Mouse (Mus musculus) forelimb bud, embryonic 11.5 days (tissue): ENCODE measurements around the gene Zic1.

Experiments used
- DNase-seq: peaks from one replicate; pipeline ENCODE4 v3.0.0-alpha.2; 2012; ENCODE audit warnings: low read depth, low spot score

Zic1 gene

GRCm38 (mm10) chr9:91384693-91385560 is 19.3 kb upstream of the Zic1 start:
- no peak for DNase-seq

- no peak for DNase-seq
Measured at GRCm38 (mm10) chr9:91384136-91384500, 18.5 kb upstream of the Zic1 start.

- DNase-seq, result no peak
Measured at GRCm38 (mm10) chr9:91383441-91384135, 18.0 kb upstream of the Zic1 start.

- DNase-seq, result no peak
Measured at GRCm38 (mm10) chr9:91382471-91383255, 17.1 kb upstream of the Zic1 start.

GRCm38 (mm10) chr9:91382111-91382379 is 16.4 kb upstream of the Zic1 start:
- no peak for DNase-seq

- no peak for DNase-seq
Measured at GRCm38 (mm10) chr9:91381284-91382110, 15.9 kb upstream of the Zic1 start.

- DNase-seq, result no peak
Measured at GRCm38 (mm10) chr9:91380458-91380914, 14.9 kb upstream of the Zic1 start.

GRCm38 (mm10) chr9:91379781-91380457 is 14.3 kb upstream of the Zic1 start:
- DNase-seq, result no peak

- DNase-seq, result no peak
Measured at GRCm38 (mm10) chr9:91379300-91379635, 13.7 kb upstream of the Zic1 start.

- DNase-seq, result no peak
Measured at GRCm38 (mm10) chr9:91378411-91379299, 13.0 kb upstream of the Zic1 start.

- DNase-seq, result no peak
Measured at GRCm38 (mm10) chr9:91377873-91378150, 12.2 kb upstream of the Zic1 start.

GRCm38 (mm10) chr9:91377036-91377872 is 11.6 kb upstream of the Zic1 start:
- DNase-seq, result no peak

- no peak for DNase-seq
Measured at GRCm38 (mm10) chr9:91374665-91375064, 9.1 kb upstream of the Zic1 start.

- no peak for DNase-seq
Measured at GRCm38 (mm10) chr9:91373811-91374575, 8.4 kb upstream of the Zic1 start.

- no peak for DNase-seq
Measured at GRCm38 (mm10) chr9:91371608-91372007, 6.0 kb upstream of the Zic1 start.

GRCm38 (mm10) chr9:91371011-91371410 is 5.4 kb upstream of the Zic1 start:
- no peak for DNase-seq

- no peak for DNase-seq
Measured at GRCm38 (mm10) chr9:91370191-91370708, 4.6 kb upstream of the Zic1 start.

- DNase-seq, result no peak
Measured at GRCm38 (mm10) chr9:91369293-91369991, 3.8 kb upstream of the Zic1 start.
